Mouse (Mus musculus): Measurements from ENCODE around the gene Rgn. TPM values are rescaled to one million over a fixed set of nuclear protein-coding genes. Genes with fewer than 3 reads are reported as not detected.

The Rgn gene
- total RNA-seq (2023), result not detected

GRCm38 (mm10) chrX:20549532-20549931 lies at the start of gene Rgn:
Rgn (plus strand) TSS chrX:20549787.

Other genes with a start within 250 kb of the Rgn start
- 10 to 100 TPM; 75.3 to 77.5 TPM for gene Rp2, start 185.3 kb upstream of the Rgn start, total RNA-seq (2023)
- 1 to 10 TPM; 2.7 to 2.9 TPM for gene Jade3, start 124.1 kb upstream of the Rgn start, total RNA-seq (2023)
- gene Rbm10, start 67.7 kb downstream of the Rgn start, total RNA-seq (2023), result 10 to 100 TPM; 29.9 to 32.5 TPM
- 100 to 1,000 TPM; 102 to 103 TPM for gene Ndufb11, start 67.8 kb downstream of the Rgn start, total RNA-seq (2023)
- gene Uba1, start 108.5 kb downstream of the Rgn start, total RNA-seq (2023), result 100 to 1,000 TPM; 190 to 192 TPM
- gene Cdk16, start 138.2 kb downstream of the Rgn start, total RNA-seq (2023), result 10 to 100 TPM; 39.5 to 42.3 TPM
- 1 to 10 TPM; 4.8 to 5.3 TPM for gene Usp11, start 154.1 kb downstream of the Rgn start, total RNA-seq (2023)
- gene Araf, start 248.0 kb downstream of the Rgn start, total RNA-seq (2023), result 10 to 100 TPM; 51.7 to 59.3 TPM